Mouse (Mus musculus): Measurements from ENCODE around the gene Ankrd33b. TPM values are rescaled to one million over a fixed set of nuclear protein-coding genes. Genes with fewer than 3 reads are reported as not detected.

Ankrd33b gene
- polyA plus RNA-seq, 1 experiment = 4.0 TPM

DNA sequence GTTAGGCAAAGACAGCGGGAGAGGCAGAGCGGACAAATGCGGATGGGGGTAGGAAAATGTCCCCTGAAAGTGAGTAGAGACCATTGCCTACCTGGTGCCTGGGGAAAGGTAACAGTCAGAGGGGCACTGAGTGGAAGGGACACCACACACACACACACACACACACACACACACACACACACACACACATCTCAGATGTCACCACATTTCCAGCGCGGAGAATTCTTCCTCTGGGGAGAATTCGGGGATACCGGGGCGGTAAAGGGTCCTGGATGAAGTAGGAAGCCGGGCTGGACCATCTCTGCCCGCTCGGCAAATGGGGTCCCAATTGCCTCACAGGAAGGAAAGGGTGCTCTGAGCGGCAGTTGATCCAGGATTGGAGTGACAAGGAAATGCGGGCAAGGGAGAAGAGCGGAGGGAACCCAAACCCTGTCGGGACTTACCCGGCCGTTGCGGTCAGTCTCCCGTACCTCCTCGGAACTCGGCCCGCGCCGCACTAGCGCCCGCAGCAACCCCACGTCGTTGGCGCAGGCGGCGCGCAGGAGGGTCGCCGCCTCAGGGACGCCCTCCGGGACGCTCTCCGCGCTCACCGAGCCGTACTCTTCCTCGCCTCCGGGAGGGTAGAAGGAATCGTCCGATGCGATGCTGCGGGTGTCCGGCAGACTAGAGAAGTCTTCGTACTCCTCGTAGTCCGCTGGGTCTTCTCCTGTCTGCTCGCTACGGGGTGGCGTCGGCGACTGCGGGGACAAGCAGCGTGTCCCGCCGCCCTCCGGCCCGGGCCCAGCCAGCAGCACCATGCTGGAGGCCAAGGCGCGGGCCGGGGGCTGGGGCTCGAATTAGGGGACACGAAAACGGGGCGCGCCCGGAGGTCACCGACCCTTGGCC is 688 bp downstream of the Ankrd33b start:
- peak overlapping the region; percentile 55 for H3K4me3 ChIP-seq (replicated peaks; ENCODE audit: insufficient read depth, low read depth, low read length)
- TF ChIP-seq POLR2A (IDR thresholded peaks at IDR 0.05; ENCODE audit: borderline replicate concordance, insufficient read depth, low read length) (no peak), CTCF (IDR thresholded peaks at IDR 0.05; ENCODE audit: borderline replicate concordance, insufficient read depth, low read depth, low read length) (no peak)
- peak in 1 of 2 experiments; percentile 36 for DNase-seq
- no peak overlapping the region for H3K27ac ChIP-seq (ENCODE audit: insufficient read depth, low read length)
- WGBS = under 1% methylated on average over 72 of the region's 72 CpGs
- H3K27me3 ChIP-seq (ENCODE audit: control insufficient read depth, insufficient read depth, low read length) = peaks cover 1% of the 10 kb centered on the region; the same call in 1 of the 2 replicates
- no peaks in the 10 kb centered on the region for H3K4me1 ChIP-seq (ENCODE audit: control insufficient read depth, insufficient read depth, low read length)

- TF ChIP-seq CTCF (IDR thresholded peaks at IDR 0.05; ENCODE audit: borderline replicate concordance, insufficient read depth, low read depth, low read length) (no peak), POLR2A (IDR thresholded peaks at IDR 0.05; ENCODE audit: borderline replicate concordance, insufficient read depth, low read length) (no peak)
- peak; percentile 9 to 17 for DNase-seq
- H3K4me3 ChIP-seq (replicated peaks; ENCODE audit: insufficient read depth, low read depth, low read length) = peak overlapping the region; percentile 55
- 8% methylated on average over 37 of the region's 37 CpGs for WGBS
- no peak overlapping the region for H3K27ac ChIP-seq (ENCODE audit: insufficient read depth, low read length)
- peaks cover 1% of the 10 kb centered on the region; the same call in 1 of the 2 replicates for H3K27me3 ChIP-seq (ENCODE audit: control insufficient read depth, insufficient read depth, low read length)
- H3K4me1 ChIP-seq (ENCODE audit: control insufficient read depth, insufficient read depth, low read length) = no peaks in the 10 kb centered on the region
Observed at GRCm38 (mm10) chr15:31365720-31366591, 1.6 kb downstream of the Ankrd33b start.

GRCm38 (mm10) chr15:31365041-31365719 is 2.3 kb downstream of the Ankrd33b start:
- no peak overlapping the region for H3K4me3 ChIP-seq (replicated peaks; ENCODE audit: insufficient read depth, low read depth, low read length)
- WGBS = 56% methylated on average over 11 of the region's 11 CpGs
- peaks cover 1% of the 10 kb centered on the region; the same call in 1 of the 2 replicates for H3K27me3 ChIP-seq (ENCODE audit: control insufficient read depth, insufficient read depth, low read length)
- no peak for TF ChIP-seq CTCF (IDR thresholded peaks at IDR 0.05; ENCODE audit: borderline replicate concordance, insufficient read depth, low read depth, low read length)
- no peak for TF ChIP-seq POLR2A (IDR thresholded peaks at IDR 0.05; ENCODE audit: borderline replicate concordance, insufficient read depth, low read length)
- no peak for DNase-seq
- no peaks in the 10 kb centered on the region for H3K4me1 ChIP-seq (ENCODE audit: control insufficient read depth, insufficient read depth, low read length)
- H3K27ac ChIP-seq (ENCODE audit: insufficient read depth, low read length) = no peak overlapping the region

DNA sequence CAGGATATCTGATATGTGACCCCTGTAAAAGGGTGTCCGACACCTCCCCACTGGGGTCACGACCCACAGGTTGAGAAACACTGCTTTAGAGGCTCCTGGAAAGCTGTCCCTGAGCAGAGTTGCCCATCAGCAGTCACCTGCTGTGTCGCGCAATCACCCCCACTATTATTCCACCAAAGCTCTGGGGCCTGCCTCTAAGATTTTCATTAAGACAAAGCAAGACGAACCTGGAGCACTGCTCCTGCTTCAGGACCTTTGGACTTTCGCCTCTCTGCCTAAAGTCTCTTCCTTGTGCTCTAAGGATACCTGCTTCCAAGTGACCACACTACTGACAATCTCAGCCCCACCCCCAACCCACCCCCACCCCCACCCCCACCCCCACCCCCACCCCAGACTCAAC is 3.1 kb downstream of the Ankrd33b start:
- WGBS = 84% methylated on average over 6 of the region's 6 CpGs
- TF ChIP-seq POLR2A (IDR thresholded peaks at IDR 0.05; ENCODE audit: borderline replicate concordance, insufficient read depth, low read length) (no peak), CTCF (IDR thresholded peaks at IDR 0.05; ENCODE audit: borderline replicate concordance, insufficient read depth, low read depth, low read length) (no peak)

GRCm38 (mm10) chr15:31363981-31364361 is 3.6 kb downstream of the Ankrd33b start:
- Histone ChIP-seq H3K4me3 (replicated peaks; ENCODE audit: insufficient read depth, low read depth, low read length) (no peak overlapping the region), H3K27me3 (ENCODE audit: control insufficient read depth, insufficient read depth, low read length) (peaks cover 1% of the 10 kb centered on the region; the same call in 1 of the 2 replicates)

More for the DNA sequence above, 3.1 kb downstream of the Ankrd33b start:
- H3K4me3 ChIP-seq (replicated peaks; ENCODE audit: insufficient read depth, low read depth, low read length) = no peak overlapping the region
- H3K4me1 ChIP-seq (ENCODE audit: control insufficient read depth, insufficient read depth, low read length) = no peaks in the 10 kb centered on the region
- no peak overlapping the region for H3K27ac ChIP-seq (ENCODE audit: insufficient read depth, low read length)
- peaks cover 1% of the 10 kb centered on the region; the same call in 1 of the 2 replicates for H3K27me3 ChIP-seq (ENCODE audit: control insufficient read depth, insufficient read depth, low read length)
- DNase-seq = no peak

GRCm38 (mm10) chr15:31363241-31363980 is 4.1 kb downstream of the Ankrd33b start:
- Histone ChIP-seq H3K4me1 (ENCODE audit: control insufficient read depth, insufficient read depth, low read length) (no peaks in the 10 kb centered on the region), H3K27me3 (ENCODE audit: control insufficient read depth, insufficient read depth, low read length) (peaks cover 1% of the 10 kb centered on the region; the same call in 1 of the 2 replicates), H3K4me3 (replicated peaks; ENCODE audit: insufficient read depth, low read depth, low read length) (no peak overlapping the region), H3K27ac (ENCODE audit: insufficient read depth, low read length) (no peak overlapping the region)
- 85% methylated on average over 13 of the region's 13 CpGs for WGBS
- TF ChIP-seq CTCF (IDR thresholded peaks at IDR 0.05; ENCODE audit: borderline replicate concordance, insufficient read depth, low read depth, low read length) = no peak
- no peak for TF ChIP-seq POLR2A (IDR thresholded peaks at IDR 0.05; ENCODE audit: borderline replicate concordance, insufficient read depth, low read length)
- DNase-seq = no peak

More at GRCm38 (mm10) chr15:31363981-31364361, 3.6 kb downstream of the Ankrd33b start:
- H3K27ac ChIP-seq (ENCODE audit: insufficient read depth, low read length) = no peak overlapping the region
- H3K4me1 ChIP-seq (ENCODE audit: control insufficient read depth, insufficient read depth, low read length) = no peaks in the 10 kb centered on the region
- 82% methylated on average over 8 of the region's 8 CpGs for WGBS
- no peak for DNase-seq
- no peak for TF ChIP-seq CTCF (IDR thresholded peaks at IDR 0.05; ENCODE audit: borderline replicate concordance, insufficient read depth, low read depth, low read length)
- no peak for TF ChIP-seq POLR2A (IDR thresholded peaks at IDR 0.05; ENCODE audit: borderline replicate concordance, insufficient read depth, low read length)

All from cerebellum, adult 2 months (tissue).